Mouse (Mus musculus): ENCODE measurements around the gene Taf6.

DNA sequence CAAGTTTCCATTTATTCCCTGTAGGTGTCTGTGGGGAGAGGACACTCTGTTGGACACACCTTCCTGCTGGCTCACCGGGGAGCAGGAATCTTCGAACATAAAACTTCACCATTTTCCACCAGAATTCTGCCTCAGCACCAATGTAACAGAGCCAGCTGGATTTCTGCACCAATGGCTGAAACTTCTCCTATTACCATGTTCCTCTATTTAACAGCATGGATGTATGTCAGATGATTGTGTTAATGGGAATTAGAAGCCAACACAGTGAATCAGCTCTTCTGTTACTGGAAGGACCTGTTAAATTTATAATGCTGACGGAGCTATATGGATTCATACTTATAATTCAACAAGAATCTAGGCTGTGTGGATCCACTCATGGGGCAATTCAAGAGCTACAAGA is 42.3 kb upstream of the Taf6 start:
- TF ChIP-seq POLR2A (IDR thresholded peaks at IDR 0.05; ENCODE audit: insufficient read depth, low read length): no peak
- no peak for TF ChIP-seq CTCF (IDR thresholded peaks at IDR 0.05; ENCODE audit: low read depth, low read length)
